Mouse (Mus musculus): ENCODE data around the gene Fbxo10.
"Not testable (repeated sequence)": the region's sequence is repeated elsewhere in the genome, so short reads cannot be mapped to it uniquely, and the experiment has no call there.

Fbxo10 gene

GRCm38 (mm10) chr4:45084021-45084894 is at the start of gene Fbxo10:
Fbxo10 (minus strand) TSS chr4:45084604.
- peak; percentile 84 to 94 for DNase-seq (ENCODE audit: low spot score in 2 of 2)

GRCm38 (mm10) chr4:45131021-45131420 is 46.6 kb upstream of the Fbxo10 start:
- DNase-seq (ENCODE audit: low spot score in 2 of 2) = no peak

GRCm38 (mm10) chr4:45121311-45121710 is 36.9 kb upstream of the Fbxo10 start:
- DNase-seq (ENCODE audit: low spot score in 2 of 2) = no peak

- no peak for DNase-seq (ENCODE audit: low spot score in 2 of 2)
Observed at GRCm38 (mm10) chr4:45108456-45109110, 24.2 kb upstream of the Fbxo10 start.

GRCm38 (mm10) chr4:45107601-45108277 is 23.3 kb upstream of the Fbxo10 start, which contains the start of gene Tomm5:
Tomm5 (minus strand) TSS chr4:45108114.
- peak; percentile 67 to 86 for DNase-seq (ENCODE audit: low spot score in 2 of 2)

GRCm38 (mm10) chr4:45107066-45107465 is 22.7 kb upstream of the Fbxo10 start:
- no peak for DNase-seq (ENCODE audit: low spot score in 2 of 2)

GRCm38 (mm10) chr4:45106409-45106808 is 22.0 kb upstream of the Fbxo10 start:
- no peak for DNase-seq (ENCODE audit: low spot score in 2 of 2)

GRCm38 (mm10) chr4:45097198-45097872 is 12.9 kb upstream of the Fbxo10 start:
- peak; percentile 37 to 70 for DNase-seq (ENCODE audit: low spot score in 2 of 2)

GRCm38 (mm10) chr4:45084895-45085290 is 489 bp upstream of the Fbxo10 start:
- DNase-seq (ENCODE audit: low spot score in 2 of 2) = no peak

GRCm38 (mm10) chr4:45083487-45083886 is 917 bp downstream of the Fbxo10 start:
- peak in 1 of 2 experiments; percentile 25 for DNase-seq (ENCODE audit: low spot score in 2 of 2)

- no peak for DNase-seq (ENCODE audit: low spot score in 2 of 2)
Observed at GRCm38 (mm10) chr4:45082951-45083350, 1.5 kb downstream of the Fbxo10 start.

- peak in 1 of 2 experiments; percentile 5 for DNase-seq (ENCODE audit: low spot score in 2 of 2)
Observed at GRCm38 (mm10) chr4:45081041-45081440, 3.4 kb downstream of the Fbxo10 start.

GRCm38 (mm10) chr4:45073544-45073943 is 10.9 kb downstream of the Fbxo10 start:
- DNase-seq (ENCODE audit: low spot score in 2 of 2) = no peak

- DNase-seq (ENCODE audit: low spot score in 2 of 2) = no peak
Observed at GRCm38 (mm10) chr4:45072261-45072973, 12.0 kb downstream of the Fbxo10 start.

GRCm38 (mm10) chr4:45067742-45068141 is 16.7 kb downstream of the Fbxo10 start:
- DNase-seq (ENCODE audit: low spot score in 2 of 2) = no peak

GRCm38 (mm10) chr4:45066036-45066730 is 18.2 kb downstream of the Fbxo10 start:
- DNase-seq (ENCODE audit: low spot score in 2 of 2) = no peak

GRCm38 (mm10) chr4:45064577-45064976 is 19.8 kb downstream of the Fbxo10 start:
- DNase-seq (ENCODE audit: low spot score in 2 of 2) = no peak

GRCm38 (mm10) chr4:45063836-45064235 is 20.6 kb downstream of the Fbxo10 start:
- DNase-seq (ENCODE audit: low spot score in 2 of 2) = not testable (repeated sequence)

GRCm38 (mm10) chr4:45055451-45055850 is 29.0 kb downstream of the Fbxo10 start:
- DNase-seq (ENCODE audit: low spot score in 2 of 2) = no peak

GRCm38 (mm10) chr4:45054862-45055261 is 29.5 kb downstream of the Fbxo10 start:
- no peak for DNase-seq (ENCODE audit: low spot score in 2 of 2)
